Mouse (Mus musculus): Measurements from ENCODE around the gene Gabbr2.

DNA sequence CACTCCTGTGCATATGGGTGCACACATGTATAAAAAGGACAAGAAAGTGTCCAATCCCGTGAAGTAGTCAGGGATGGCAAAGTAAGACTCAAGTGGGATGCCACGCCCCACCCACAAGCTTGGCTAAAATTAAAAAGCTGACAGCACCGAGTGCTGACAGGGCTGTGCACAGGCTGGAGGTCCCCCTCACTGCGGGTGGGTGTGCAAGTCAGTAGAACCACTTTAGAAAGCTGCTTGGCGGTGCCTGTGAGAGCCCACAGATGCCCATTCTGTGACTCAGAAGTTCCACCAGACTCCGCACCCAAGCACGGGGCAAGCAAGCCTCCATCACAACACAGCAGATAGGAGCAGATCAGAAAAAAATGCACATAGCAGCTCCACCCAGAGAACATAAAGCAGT, 197.1 kb downstream of the Gabbr2 start:
- TF ChIP-seq CTCF (IDR thresholded peaks at IDR 0.05; ENCODE audit: borderline replicate concordance, insufficient read depth, low read depth, low read length): no peak
- no peak for TF ChIP-seq POLR2A (IDR thresholded peaks at IDR 0.05; ENCODE audit: borderline replicate concordance, insufficient read depth, low read length)

Measured in cerebellum, adult 2 months (tissue).